Mouse (Mus musculus) thymus, adult 2 months (tissue): ENCODE data around the gene Cyb5d1. TPM values are rescaled to one million over a fixed set of nuclear protein-coding genes. Genes with fewer than 3 reads are reported as not detected.
A peak's percentile ranks its signal among the peaks of the same experiment; 100 is the strongest.

Experiments used
- DNase-seq: peaks from one replicate; pipeline ENCODE4 v3.0.0; 2021
- H3K27ac ChIP-seq: fragments of 200-500 bp; 2 replicates; pipeline ENCODE4 v1.5.1; 2012; ENCODE audit warnings: low read length, control low read depth; ENCODE audit not compliant: control insufficient read depth, insufficient read depth
- H3K27me3 ChIP-seq: fragments of 200-500 bp; 2 replicates; pipeline ENCODE4 v1.6.1; 2012; ENCODE audit warnings: mild to moderate bottlenecking, low read length, moderate library complexity, mixed read lengths; ENCODE audit not compliant: control insufficient read depth, insufficient read depth
- H3K36me3 ChIP-seq: fragments of 200-500 bp; 2 replicates; pipeline ENCODE4 v1.6.1; 2012; ENCODE audit warnings: mild to moderate bottlenecking, low read length, moderate library complexity; ENCODE audit not compliant: control insufficient read depth, insufficient read depth
- H3K4me1 ChIP-seq: fragments of 200-500 bp; replicated peaks from 2 replicates; pipeline ENCODE4 v1.6.1; 2012; ENCODE audit warnings: low read length; ENCODE audit not compliant: control insufficient read depth, insufficient read depth
- H3K4me3 ChIP-seq: fragments of 200-500 bp; 2 replicates; pipeline ENCODE4 v1.5.1; 2012; ENCODE audit warnings: mild to moderate bottlenecking, low read length, control low read depth, moderate library complexity; ENCODE audit not compliant: control insufficient read depth, insufficient read depth
- CTCF ChIP-seq: fragments of 200-500 bp; IDR thresholded peaks from 2 replicates; pipeline ENCODE4 v1.5.1; 2012; ENCODE audit warnings: mild to moderate bottlenecking, control low read depth, low read length, moderate library complexity, borderline replicate concordance; ENCODE audit not compliant: control insufficient read depth, poor library complexity, insufficient read depth; ENCODE audit errors: extremely low read depth
- POLR2A ChIP-seq: fragments of 200-500 bp; IDR thresholded peaks from 2 replicates; pipeline ENCODE4 v1.6.1; 2012; ENCODE audit warnings: mild to moderate bottlenecking, low read length, control low read depth, moderate library complexity; ENCODE audit not compliant: control insufficient read depth, poor library complexity, insufficient read depth; ENCODE audit errors: extremely low read depth
- WGBS: fragments of 180-500 bp; shearing (Covaris S2); methylation state at CpG from one replicate; pipeline ENCODE4 v1.1.7; 2018; 5-methylcytosine and 5-hydroxymethylcytosine counted together
- polyA plus RNA-seq: library from polyadenylated mRNA; depleted of rRNA; stranded (reverse); fragments of >200 nt; gene quantifications from 2 replicates; pipeline ENCODE4 v1.2.3, GENCODE M21; 2012

Cyb5d1 gene
- polyA plus RNA-seq, 1 experiment = 37.2 TPM

DNA sequence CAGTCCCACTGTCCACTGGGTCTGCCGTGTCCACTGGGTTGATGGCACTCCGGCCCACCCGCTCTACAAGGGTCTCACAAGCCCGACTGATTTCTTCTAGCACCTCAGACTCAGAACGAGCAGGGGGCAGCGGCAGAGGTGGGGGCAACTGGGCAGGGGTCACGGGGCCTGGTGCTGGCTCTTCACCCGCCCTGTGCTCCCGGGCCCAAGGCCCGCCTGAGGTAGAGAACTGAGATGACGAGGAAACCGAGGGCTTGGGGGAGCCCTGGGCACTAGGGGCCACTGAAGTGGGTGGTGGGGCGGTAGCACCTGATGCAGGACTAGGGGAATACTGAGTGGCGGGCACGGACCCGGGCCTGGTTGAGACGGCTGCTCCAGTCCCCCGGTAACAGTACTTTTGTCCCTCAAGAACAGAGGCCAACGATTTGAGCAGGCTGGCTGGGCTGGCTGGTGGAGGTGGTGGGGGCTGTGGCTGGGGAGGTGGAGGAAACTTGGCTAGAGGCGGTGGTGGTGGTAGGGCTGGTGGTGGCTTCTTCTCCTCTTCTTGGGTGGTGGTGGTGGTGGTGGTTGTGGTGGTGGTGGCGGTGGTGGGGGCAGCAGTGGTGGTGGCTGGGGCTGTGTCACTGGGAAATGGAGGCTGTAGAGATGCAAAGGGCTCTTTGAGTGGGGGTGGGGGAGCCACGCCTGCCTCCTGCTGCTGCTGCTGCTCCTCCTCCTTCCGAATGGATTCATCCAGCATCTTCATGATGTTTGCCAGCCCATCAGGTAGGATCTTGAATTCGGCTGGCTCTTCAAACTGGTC, 9.4 kb upstream of the Cyb5d1 start:
- Histone ChIP-seq H3K4me1 (peaks cover 16% of the 10 kb centered on the region), H3K27ac (no peak overlapping the region), H3K27me3 (no peaks in the 10 kb centered on the region), H3K4me3 (no peak overlapping the region), H3K36me3 (peaks cover 67% of the 10 kb centered on the region)
- TF ChIP-seq CTCF = no peak
- no peak for TF ChIP-seq POLR2A
- 95% methylated on average over 24 of the region's 24 CpGs for WGBS
- no peak for DNase-seq

DNA sequence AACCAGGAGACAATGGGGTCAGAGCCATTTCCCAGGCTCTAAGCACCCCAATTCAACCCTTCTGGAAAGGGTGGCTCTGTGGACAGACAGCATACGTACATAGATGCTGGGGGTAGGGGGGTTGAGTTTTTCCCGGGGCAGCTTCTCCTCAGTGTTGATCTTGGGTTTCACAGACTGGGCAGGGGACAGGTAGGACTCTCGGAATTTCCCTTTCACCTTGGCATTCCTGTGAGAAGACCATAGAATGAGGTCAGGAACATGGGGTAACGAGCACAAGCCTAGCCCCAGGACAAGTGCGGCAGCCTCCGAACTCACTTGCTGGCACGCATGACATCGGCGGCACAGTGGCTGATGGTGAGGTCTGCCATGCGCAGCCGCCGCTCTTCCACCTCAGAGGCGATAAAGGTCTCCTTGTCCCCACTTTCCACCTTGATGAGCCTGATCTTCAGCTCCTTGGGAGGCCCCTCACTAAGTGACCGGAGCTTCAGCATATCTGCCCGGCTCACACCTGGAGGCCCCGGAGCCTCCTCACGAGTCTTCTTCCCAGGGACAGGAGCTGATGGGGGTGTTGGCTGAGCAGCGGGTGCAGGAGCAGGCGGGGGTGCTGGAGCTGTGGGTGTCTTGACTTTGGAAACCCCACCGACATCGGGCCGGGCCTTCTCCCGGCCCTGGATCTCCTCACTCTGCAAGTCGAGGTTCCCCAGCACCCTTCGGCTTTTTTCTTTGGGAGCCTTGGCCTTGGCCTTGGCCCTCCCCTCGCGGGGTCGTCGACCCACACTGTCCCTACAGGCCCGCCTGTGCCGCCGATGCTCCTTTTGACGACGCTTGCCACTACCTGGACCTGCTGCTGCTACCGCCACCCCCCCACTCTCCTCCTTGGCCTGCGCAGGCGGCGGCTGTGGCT, 8.5 kb upstream of the Cyb5d1 start:
- WGBS = 96% methylated on average over 38 of the region's 38 CpGs
- no peak overlapping the region for H3K4me3 ChIP-seq
- TF ChIP-seq CTCF = no peak
- no peak for TF ChIP-seq POLR2A
- H3K4me1 ChIP-seq = peaks cover 16% of the 10 kb centered on the region
- no peak overlapping the region for H3K27ac ChIP-seq
- no peaks in the 10 kb centered on the region for H3K27me3 ChIP-seq
- no peak for DNase-seq
- peaks cover 73% of the 10 kb centered on the region for H3K36me3 ChIP-seq

DNA sequence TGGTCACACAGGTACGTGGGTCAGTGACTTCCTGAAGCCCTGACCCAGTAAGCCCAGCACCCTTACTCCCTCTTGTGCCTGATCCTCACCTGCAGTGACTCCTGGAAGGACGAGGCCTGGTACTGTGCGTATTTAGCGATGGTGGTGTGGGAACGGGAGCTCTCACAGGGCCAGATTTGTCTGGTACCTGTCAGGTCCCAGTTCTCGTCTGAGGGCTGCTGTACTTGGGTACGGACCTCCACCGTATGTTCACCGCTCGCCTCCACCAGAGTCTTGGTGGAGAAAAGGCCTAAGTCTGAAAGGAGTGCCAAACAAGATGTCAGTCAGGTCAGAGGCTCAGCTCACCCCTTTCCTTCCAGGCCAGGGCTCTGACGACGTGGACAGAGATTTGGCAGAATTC, 6.6 kb upstream of the Cyb5d1 start:
- no peak overlapping the region for H3K4me3 ChIP-seq
- 95% methylated on average over 12 of the region's 12 CpGs for WGBS
- TF ChIP-seq POLR2A (no peak), CTCF (no peak)
- peaks cover 64% of the 10 kb centered on the region for H3K36me3 ChIP-seq
- H3K27ac ChIP-seq = no peak overlapping the region
- peaks cover 6% of the 10 kb centered on the region for H3K4me1 ChIP-seq
- DNase-seq = no peak
- H3K27me3 ChIP-seq = no peaks in the 10 kb centered on the region

DNA sequence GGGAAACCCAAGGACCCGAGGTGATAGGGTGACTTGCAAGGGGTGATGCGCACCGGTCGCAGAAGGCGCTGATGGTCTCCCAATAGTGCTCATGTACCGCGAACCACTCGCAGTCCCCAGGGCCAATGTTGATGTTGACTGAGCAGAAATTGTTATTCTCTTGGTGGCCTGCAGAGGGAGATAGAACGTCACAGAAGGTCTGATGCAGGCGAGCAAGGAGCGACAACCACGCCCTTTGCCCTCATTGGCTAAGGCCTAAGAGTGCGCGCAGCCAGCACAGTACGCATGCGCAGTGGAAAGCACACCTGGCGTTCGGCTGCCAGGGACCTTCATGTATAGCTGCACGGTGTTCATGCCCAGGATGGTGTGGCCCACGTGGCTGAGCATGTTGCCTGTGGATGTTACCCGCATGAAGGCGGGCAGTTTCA, 5.8 kb upstream of the Cyb5d1 start:
- no peaks in the 10 kb centered on the region for H3K27me3 ChIP-seq
- peaks cover 12% of the 10 kb centered on the region for H3K4me1 ChIP-seq
- H3K27ac ChIP-seq = no peak overlapping the region
- WGBS = 31% methylated on average over 22 of the region's 22 CpGs
- DNase-seq = peak; percentile 89
- peaks cover 56% of the 10 kb centered on the region for H3K36me3 ChIP-seq
- TF ChIP-seq POLR2A (peak; percentile 48), CTCF (peak; percentile 75; the same call in 1 of the 2 replicates)
- H3K4me3 ChIP-seq = no peak overlapping the region

DNA sequence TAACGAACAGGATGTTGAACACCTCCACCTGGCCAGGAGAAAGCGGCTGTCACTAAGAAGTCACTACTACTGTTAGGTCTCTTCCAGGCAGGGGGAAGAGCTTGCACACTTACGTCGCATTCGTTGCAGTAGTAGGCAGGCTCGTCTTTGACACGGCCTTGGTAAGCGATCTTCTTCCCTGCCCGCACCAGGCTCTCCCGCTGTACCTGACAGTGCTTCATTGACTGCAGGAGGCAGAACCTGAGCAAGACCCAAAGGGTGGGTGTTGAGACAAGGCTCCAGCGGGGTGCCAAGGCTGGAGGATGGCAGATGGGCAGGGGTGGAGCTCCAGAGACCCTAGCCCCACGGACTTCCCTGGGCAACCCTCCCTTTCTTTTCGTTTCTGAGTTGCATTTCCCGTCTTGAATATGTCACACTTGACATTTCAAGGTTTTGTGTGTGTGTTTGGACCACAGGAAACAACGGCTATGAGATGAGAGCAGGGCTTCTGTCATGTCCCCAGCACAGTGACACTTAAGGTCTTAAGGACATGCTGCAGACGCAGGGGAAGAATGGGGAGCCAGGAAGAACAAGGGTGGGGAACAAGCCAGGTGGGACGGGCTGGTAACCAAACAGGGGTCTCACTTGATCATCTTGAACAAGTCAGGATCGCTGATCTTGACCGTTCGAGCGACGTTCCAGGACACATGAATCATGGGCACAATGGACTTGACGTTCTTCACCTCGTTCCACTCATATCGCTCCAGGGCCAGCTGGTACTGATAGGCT, 4.8 kb upstream of the Cyb5d1 start:
- H3K27me3 ChIP-seq = no peaks in the 10 kb centered on the region
- no peak for DNase-seq
- no peak overlapping the region for H3K27ac ChIP-seq
- WGBS = 97% methylated on average over 25 of the region's 25 CpGs
- TF ChIP-seq POLR2A (no peak), CTCF (no peak)
- peaks cover 47% of the 10 kb centered on the region for H3K36me3 ChIP-seq
- no peak overlapping the region for H3K4me3 ChIP-seq
- H3K4me1 ChIP-seq = peaks cover 13% of the 10 kb centered on the region

DNA sequence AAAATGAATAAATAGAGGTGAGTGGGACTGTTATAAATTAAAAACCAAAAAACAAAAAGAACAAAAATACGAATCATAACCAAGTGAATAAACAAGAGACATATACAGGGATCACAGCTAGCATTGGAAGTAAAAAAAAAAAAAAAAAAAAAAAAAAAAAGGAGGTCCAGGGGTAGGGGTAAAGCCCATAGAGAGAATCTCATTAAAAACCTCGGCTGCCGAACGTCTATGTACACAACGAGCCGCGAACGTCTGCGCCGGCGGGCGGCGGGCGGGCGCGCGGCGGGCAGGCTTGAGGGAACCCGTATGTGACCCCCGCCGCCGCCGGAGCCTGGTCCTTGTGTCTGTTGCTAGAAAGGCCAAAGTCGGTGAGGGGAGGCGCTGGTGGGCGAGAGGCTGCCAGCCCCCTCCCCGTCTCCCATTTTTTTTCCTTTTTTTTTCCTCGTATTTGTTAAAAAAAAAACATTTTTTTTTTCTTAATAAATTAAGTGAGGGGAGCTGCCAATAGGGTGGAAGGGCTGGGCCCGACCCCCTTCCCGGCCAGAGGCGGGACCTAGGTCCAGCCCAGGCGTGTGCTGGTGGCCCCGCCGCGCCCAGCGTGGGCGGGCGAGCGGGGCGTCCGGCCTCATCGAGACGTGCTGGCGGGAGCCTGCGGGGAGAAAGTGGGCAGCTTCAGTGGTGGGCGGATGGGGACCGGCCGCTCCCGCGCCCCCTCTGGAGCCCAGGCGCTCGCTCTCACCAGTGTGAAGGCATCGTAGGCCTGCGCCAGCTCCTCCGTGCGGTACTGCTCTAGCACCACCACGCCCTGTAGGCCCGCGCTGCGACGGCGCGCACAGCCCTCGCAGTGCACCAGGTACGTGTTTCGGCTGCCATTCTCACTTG, 4.0 kb upstream of the Cyb5d1 start:
- TF ChIP-seq POLR2A (no peak), CTCF (no peak)
- no peak overlapping the region for H3K27ac ChIP-seq
- no peak overlapping the region for H3K4me3 ChIP-seq
- WGBS = 97% methylated on average over 66 of the region's 66 CpGs
- H3K4me1 ChIP-seq = peaks cover 15% of the 10 kb centered on the region
- H3K27me3 ChIP-seq = no peaks in the 10 kb centered on the region
- no peak for DNase-seq
- peaks cover 38% of the 10 kb centered on the region for H3K36me3 ChIP-seq
